Mouse (Mus musculus) olfactory bulb, adult 2 months (tissue): ENCODE measurements around the gene Eif3i.

ENCODE experiments used
- CTCF ChIP-seq: fragments of 200-500 bp; IDR thresholded peaks from 2 replicates; pipeline ENCODE4 v1.5.1; 2012; ENCODE audit warnings: low read depth, mild to moderate bottlenecking, low read length, moderate library complexity; ENCODE audit not compliant: insufficient read depth
- POLR2A ChIP-seq: fragments of 200-500 bp; IDR thresholded peaks from 2 replicates; pipeline ENCODE4 v1.6.1; 2012; ENCODE audit warnings: mild to moderate bottlenecking, low read depth, low read length, moderate library complexity; ENCODE audit not compliant: insufficient read depth

DNA sequence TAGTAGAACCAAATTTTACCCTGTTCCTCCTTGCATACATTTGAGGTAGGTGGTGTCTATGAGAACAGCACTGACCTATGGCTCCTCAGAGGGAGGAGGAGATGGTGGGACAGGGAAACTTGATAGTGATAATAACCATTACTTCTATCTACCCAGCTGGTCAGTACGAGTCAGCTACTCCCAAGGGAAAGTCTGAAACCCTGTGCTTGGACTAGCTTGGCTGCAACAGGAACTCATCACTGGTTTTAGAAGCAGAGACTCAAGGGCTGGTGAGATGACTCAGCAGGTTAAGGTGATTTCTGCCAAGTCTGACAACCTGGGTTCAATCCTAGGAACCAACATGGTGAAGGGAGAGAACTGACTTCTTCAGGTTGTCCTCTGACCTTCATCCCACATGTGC, 48.2 kb upstream of the Eif3i start:
- TF ChIP-seq POLR2A (no peak), CTCF (no peak)
